Mouse (Mus musculus) intestine, embryonic 15.5 days (tissue): ENCODE measurements around the gene Ugt1a7c. TPM values are rescaled to one million over a fixed set of nuclear protein-coding genes. Genes with fewer than 3 reads are reported as not detected.
"Not testable (repeated sequence)": the region's sequence is repeated elsewhere in the genome, so short reads cannot be mapped to it uniquely, and the experiment has no call there.

Experiments
- ATAC-seq: fragments of 200-750 bp; cut with Nextera tagmentation; 2 replicates; pipeline ENCODE4 v1.8.0; 2017; ENCODE audit warnings: moderate TSS enrichment, moderate library complexity
- H3K27ac ChIP-seq: fragments of 300-500 bp; sonication (generic); 2 replicates; pipeline ENCODE4 v1.5.1; 2015; ENCODE audit warnings: mild to moderate bottlenecking, inconsistent platforms
- H3K27me3 ChIP-seq: fragments of 300-500 bp; sonication (generic); replicated peaks from 2 replicates; pipeline ENCODE4 v1.6.1; 2015; ENCODE audit warnings: inconsistent platforms
- H3K36me3 ChIP-seq: fragments of 300-500 bp; sonication (generic); 2 replicates; pipeline ENCODE4 v1.6.1; 2015; ENCODE audit warnings: inconsistent platforms
- H3K4me1 ChIP-seq: fragments of 300-500 bp; sonication (generic); replicated peaks from 2 replicates; pipeline ENCODE4 v1.6.1; 2015; ENCODE audit warnings: inconsistent platforms
- H3K4me2 ChIP-seq: fragments of 300-500 bp; sonication (generic); replicated peaks from 2 replicates; pipeline ENCODE4 v1.6.1; 2015; ENCODE audit warnings: mild to moderate bottlenecking, inconsistent platforms
- H3K4me3 ChIP-seq: fragments of 300-500 bp; sonication (generic); replicated peaks from 2 replicates; pipeline ENCODE4 v1.5.1; 2015; ENCODE audit warnings: inconsistent platforms
- H3K9ac ChIP-seq: fragments of 300-500 bp; sonication (generic); 2 replicates; pipeline ENCODE4 v1.6.1; 2015; ENCODE audit warnings: inconsistent platforms
- H3K9me3 ChIP-seq: fragments of 300-500 bp; sonication (generic); 2 replicates; pipeline ENCODE4 v1.6.1; 2016; ENCODE audit warnings: inconsistent platforms
- WGBS: fragments of 180-500 bp; shearing (Covaris S2); methylation state at CpG from one replicate; pipeline ENCODE4 v1.1.7; 2015; 5-methylcytosine and 5-hydroxymethylcytosine counted together
- polyA plus RNA-seq: library from polyadenylated mRNA; unstranded; fragments of >200 nt; fragmentation: Nextera tagmentation; extraction: Ambion mirVana; gene quantifications from 2 replicates; pipeline ENCODE4 v1.2.1, GENCODE M21; 2015

The Ugt1a7c gene
- polyA plus RNA-seq, 1 experiment from 2014 or later, result 49.1 TPM

DNA sequence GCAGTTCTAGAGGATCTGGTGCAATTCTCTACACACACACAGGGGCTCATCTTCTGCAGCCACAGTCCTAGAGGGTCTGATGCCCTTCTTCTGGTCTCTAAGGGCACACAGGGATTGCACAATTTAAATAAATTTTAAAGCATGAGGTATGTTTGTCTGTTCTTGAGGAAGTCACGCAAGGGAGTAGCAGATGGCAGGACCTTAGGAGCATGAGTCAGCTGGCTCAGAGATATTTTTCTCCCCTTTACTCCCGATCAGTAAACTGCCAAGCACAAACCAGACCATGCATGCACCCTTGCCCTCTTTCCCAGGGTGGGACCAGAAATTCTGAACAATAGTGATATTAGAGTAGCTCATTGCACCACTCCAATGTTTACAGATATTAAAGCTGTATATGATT lies 63.6 kb downstream of the Ugt1a7c start:
- Histone ChIP-seq H3K4me3 (no peak overlapping the region), H3K36me3 (no peaks in the 10 kb centered on the region), H3K9ac (no peak overlapping the region), H3K27me3 (no peaks in the 10 kb centered on the region), H3K9me3 (no peaks in the 10 kb centered on the region), H3K4me1 (no peaks in the 10 kb centered on the region), H3K27ac (no peak overlapping the region), H3K4me2 (no peak overlapping the region)
- ATAC-seq, result no peak
- 61% methylated on average over 2 of the region's 2 CpGs for WGBS

DNA sequence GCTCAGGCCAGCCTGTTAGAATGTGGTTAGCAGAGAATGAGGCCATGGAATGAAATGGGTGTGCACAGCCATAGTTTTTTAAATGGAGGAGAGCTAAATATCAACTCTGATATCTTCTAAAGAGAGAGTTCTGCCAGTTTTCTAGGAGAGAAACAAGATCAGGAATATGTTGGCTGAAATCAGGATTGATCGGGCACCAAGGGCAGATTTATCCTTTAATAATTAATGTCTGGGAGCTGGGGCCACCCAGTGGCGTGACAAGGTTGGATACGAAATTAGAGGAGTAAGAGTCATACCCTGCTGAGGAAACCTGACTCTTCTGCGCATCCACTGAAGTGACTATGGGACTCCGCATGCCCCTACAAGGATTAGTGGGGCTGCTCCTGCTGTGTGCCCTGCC lies 70.8 kb downstream of the Ugt1a7c start, which contains the start of gene Ugt1a5:
Ugt1a5 (plus strand) TSS at position 302 of the 400 bp plus-strand sequence.
- WGBS, result 76% methylated on average over 5 of the region's 5 CpGs

DNA sequence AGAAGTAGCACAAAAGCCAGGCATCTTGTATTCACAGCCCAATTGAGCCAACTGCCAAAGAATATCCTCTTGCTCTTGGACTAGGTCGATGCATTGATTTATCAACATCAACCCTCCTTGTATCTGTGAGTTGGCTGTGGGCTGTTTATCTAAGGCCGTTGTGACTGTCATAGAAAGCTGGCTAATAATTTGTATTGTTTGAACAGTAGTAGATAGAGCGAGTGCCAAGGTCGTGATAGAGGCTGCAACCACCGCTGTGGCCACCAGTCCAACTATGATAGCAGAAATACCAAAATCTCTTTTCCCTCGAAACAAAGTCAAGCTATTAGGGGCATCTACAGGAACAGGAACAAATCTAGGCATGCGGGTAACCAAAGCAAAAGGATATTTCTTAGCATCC lies 77.3 kb downstream of the Ugt1a7c start:
- not testable (repeated sequence) for H3K9me3 ChIP-seq, ATAC-seq, H3K27me3 ChIP-seq, H3K4me1 ChIP-seq, H3K27ac ChIP-seq, H3K36me3 ChIP-seq, H3K4me3 ChIP-seq, H3K9ac ChIP-seq, H3K4me2 ChIP-seq
- WGBS, result 66% methylated on average over 7 of the region's 7 CpGs

More for the DNA sequence above, 70.8 kb downstream of the Ugt1a7c start, which contains the start of gene Ugt1a5:
- Histone ChIP-seq H3K4me1 (no peaks in the 10 kb centered on the region), H3K9me3 (no peaks in the 10 kb centered on the region), H3K27ac (no peak within 1 kb of the TSS), H3K27me3 (no peaks in the 10 kb centered on the region), H3K4me3 (no peak within 1 kb of the TSS), H3K9ac (no peak within 1 kb of the TSS), H3K4me2 (no peak within 1 kb of the TSS), H3K36me3 (no peaks in the 10 kb centered on the region)
- ATAC-seq, result no peak

DNA sequence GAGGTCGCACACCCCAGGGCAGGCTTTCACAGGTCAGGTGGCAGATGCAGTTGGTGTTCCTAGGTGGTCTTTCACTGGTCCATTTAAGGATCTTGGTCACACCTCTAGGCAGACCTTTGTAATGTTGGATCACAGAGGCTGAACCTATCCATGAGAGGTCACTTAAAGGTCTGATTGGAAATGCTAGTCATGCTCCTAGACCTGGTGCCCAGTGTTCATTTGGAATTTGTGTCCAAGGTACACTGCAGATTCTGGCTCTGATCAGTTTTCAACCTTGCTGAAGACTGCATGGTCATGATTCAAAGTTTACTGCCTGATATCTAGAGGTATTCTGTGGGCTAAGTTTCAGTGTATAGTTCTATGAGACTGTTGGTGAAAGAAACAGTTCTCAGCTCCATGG lies 84.8 kb downstream of the Ugt1a7c start:
- WGBS, result 90% methylated on average over 1 of the region's 1 CpGs
- no peaks in the 10 kb centered on the region for H3K9me3 ChIP-seq
- no peak overlapping the region for H3K27ac ChIP-seq
- no peak for ATAC-seq
- no peaks in the 10 kb centered on the region for H3K27me3 ChIP-seq
- no peak overlapping the region for H3K4me2 ChIP-seq
- no peaks in the 10 kb centered on the region for H3K4me1 ChIP-seq
- no peaks in the 10 kb centered on the region for H3K36me3 ChIP-seq
- H3K9ac ChIP-seq, result no peak overlapping the region
- no peak overlapping the region for H3K4me3 ChIP-seq

DNA sequence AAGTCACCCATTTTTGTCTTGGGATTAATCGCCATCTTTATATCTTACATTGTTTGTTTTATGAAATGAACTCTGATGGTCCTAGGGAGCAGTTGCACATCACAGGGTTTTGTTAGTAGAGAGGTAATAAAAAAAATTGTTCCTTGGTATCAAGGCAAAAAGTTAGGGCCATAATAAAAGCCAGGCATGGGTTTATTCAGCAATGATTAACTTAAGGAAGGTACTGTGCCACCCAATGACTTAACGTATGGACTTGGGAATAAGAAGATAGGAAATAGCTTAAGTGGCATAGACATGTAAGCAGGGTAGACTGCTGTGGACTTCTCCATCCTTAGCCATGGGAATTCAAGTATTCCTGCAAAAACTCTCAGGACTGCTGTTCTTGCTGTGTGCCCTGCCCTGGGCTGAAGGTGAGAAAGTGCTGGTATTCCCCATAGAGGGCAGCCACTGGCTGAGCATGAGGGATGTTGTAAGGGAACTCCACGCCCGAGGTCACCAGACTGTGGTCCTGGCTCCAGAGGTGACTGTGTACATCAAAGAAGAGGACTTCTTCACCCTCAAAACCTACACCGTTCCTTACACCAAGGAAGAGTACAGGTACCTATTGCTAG lies 91.6 kb downstream of the Ugt1a7c start:
- Histone ChIP-seq H3K4me2 (no peak overlapping the region), H3K36me3 (no peaks in the 10 kb centered on the region), H3K4me3 (no peak overlapping the region), H3K27me3 (no peaks in the 10 kb centered on the region), H3K27ac (no peak overlapping the region), H3K4me1 (no peaks in the 10 kb centered on the region), H3K9ac (no peak overlapping the region), H3K9me3 (no peaks in the 10 kb centered on the region)
- WGBS, result 86% methylated on average over 5 of the region's 5 CpGs
- ATAC-seq, result no peak

DNA sequence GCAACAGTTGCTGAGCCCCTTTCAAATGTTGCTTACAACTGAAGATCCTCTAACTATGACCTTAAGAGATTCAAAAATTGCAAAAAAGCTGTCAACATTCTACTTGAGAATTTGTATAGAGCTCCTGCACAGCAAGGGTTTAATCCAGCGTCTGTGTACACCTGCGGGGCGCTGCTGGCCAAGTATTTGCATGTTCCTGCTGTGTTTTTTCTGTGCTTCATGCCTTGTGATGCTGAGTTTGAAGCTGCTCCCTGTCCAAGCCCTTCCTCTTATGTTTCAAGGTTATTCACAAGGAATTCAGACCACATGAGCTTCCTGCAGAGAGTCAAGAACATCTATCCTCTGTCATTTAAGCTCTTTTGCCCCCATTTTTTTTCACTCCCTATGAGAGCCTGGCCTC lies 97.3 kb downstream of the Ugt1a7c start:
- no peak overlapping the region for H3K4me3 ChIP-seq
- no peaks in the 10 kb centered on the region for H3K9me3 ChIP-seq
- no peaks in the 10 kb centered on the region for H3K36me3 ChIP-seq
- no peaks in the 10 kb centered on the region for H3K4me1 ChIP-seq
- no peak overlapping the region for H3K27ac ChIP-seq
- 68% methylated on average over 3 of the region's 3 CpGs for WGBS
- no peak overlapping the region for H3K9ac ChIP-seq
- ATAC-seq, result no peak
- no peak overlapping the region for H3K4me2 ChIP-seq
- no peaks in the 10 kb centered on the region for H3K27me3 ChIP-seq

DNA sequence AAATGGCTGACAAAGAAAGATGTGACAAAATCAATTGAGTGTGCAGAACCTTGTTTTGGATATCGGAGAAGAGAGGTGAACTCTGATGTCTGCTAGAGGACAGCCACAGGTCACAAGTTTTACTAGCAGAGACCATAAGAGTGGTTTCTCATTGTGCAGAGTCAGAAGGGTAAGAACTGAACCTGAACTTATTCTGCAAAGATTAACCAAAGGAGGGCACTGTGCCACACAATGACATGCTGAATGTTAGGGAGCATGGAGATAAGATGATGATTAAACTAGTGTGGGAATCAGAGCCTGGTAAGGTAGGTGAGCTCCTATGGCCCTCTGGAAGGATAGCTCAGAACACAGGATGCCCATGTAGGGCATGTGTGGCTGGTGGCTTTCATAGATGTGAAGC lies 100.8 kb downstream of the Ugt1a7c start:
- no peak overlapping the region for H3K4me2 ChIP-seq
- H3K9ac ChIP-seq, result no peak overlapping the region
- 82% methylated on average over 1 of the region's 1 CpGs for WGBS
- H3K9me3 ChIP-seq, result no peaks in the 10 kb centered on the region
- 0 out of 2 replicates have a peak, but pooled peaks cover 4% of the 10 kb centered on the region for H3K4me1 ChIP-seq
- H3K36me3 ChIP-seq, result no peaks in the 10 kb centered on the region
- no peak overlapping the region for H3K27ac ChIP-seq
- no peak for ATAC-seq
- H3K27me3 ChIP-seq, result no peaks in the 10 kb centered on the region
- no peak overlapping the region for H3K4me3 ChIP-seq

DNA sequence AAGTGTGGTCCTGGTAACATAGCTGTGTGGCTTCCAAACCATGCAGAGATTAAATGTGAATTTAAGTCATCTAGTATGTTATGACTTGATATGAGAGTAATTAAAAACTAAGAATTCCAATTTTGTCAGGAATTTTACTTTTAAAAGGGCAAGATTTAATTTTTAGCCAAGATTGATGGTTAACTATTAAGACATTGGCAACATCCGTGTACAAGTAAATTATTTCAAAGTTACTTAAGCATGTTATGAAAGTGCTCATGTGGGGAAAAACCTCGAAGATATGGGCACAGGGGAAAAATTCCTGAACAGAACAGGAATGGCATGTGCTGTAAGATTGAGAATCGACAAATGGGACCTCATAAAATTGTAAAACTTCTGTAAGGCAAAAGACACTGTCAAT lies 102.6 kb downstream of the Ugt1a7c start:
- no peaks in the 10 kb centered on the region for H3K9me3 ChIP-seq
- H3K9ac ChIP-seq, result no peak overlapping the region
- no peaks in the 10 kb centered on the region for H3K27me3 ChIP-seq
- H3K27ac ChIP-seq, result no peak overlapping the region
- 75% methylated on average over 3 of the region's 3 CpGs for WGBS
- ATAC-seq, result no peak
- H3K4me2 ChIP-seq, result no peak overlapping the region
- H3K36me3 ChIP-seq, result no peaks in the 10 kb centered on the region
- no peak overlapping the region for H3K4me3 ChIP-seq
- 0 out of 2 replicates have a peak, but pooled peaks cover 4% of the 10 kb centered on the region for H3K4me1 ChIP-seq

DNA sequence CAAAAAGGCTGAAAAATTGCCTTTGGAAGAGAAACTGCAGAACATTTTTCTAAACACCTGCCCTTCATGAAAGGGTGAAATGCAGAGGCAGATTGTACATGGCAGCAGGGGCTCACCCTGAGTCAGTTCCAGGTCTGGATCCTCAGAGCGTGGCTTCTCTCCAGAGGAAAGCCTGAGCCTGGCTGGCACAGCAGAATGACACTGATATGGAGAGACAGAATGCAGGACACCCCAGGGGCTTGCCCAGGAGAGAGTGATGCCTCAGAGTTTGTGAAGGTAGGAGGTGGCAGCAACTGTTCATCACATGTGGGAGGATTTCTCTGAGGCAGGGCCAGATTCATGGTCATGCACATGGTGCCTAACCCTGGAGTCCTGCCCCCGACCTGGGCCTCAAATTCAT lies 105.1 kb downstream of the Ugt1a7c start:
- Histone ChIP-seq H3K27ac (no peak overlapping the region), H3K9ac (no peak overlapping the region), H3K4me3 (no peak overlapping the region), H3K4me1 (peaks cover 5% of the 10 kb centered on the region; the same call in 1 of the 2 replicates), H3K4me2 (no peak overlapping the region), H3K36me3 (no peaks in the 10 kb centered on the region), H3K27me3 (no peaks in the 10 kb centered on the region), H3K9me3 (peaks cover 3% of the 10 kb centered on the region; the same call in 1 of the 2 replicates)
- 60% methylated on average over 2 of the region's 2 CpGs for WGBS
- no peak for ATAC-seq

DNA sequence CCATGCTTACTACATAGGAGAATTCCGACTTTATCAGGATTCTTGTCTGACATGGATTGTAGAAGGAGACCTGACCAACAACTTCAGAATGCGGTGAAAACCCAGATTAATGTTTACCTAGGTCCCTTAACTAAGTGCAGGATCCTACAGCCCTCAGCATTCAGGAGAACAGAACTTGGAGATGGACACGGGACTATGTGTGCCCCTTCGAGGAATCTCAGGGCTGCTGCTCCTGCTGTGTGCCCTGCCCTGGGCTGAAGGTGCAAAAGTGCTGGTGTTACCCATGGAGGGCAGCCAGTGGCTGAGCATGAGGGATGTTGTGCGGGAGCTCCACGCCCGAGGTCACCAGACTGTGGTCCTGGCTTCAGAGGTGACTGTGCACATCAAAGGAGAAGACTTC lies 105.6 kb downstream of the Ugt1a7c start, which contains the start of gene Ugt1a2:
Ugt1a2 (plus strand) TSS at position 146 of the 400 bp plus-strand sequence.
- no peak for ATAC-seq
- H3K27ac ChIP-seq, result no peak within 1 kb of the TSS
- WGBS, result 68% methylated on average over 7 of the region's 7 CpGs

DNA sequence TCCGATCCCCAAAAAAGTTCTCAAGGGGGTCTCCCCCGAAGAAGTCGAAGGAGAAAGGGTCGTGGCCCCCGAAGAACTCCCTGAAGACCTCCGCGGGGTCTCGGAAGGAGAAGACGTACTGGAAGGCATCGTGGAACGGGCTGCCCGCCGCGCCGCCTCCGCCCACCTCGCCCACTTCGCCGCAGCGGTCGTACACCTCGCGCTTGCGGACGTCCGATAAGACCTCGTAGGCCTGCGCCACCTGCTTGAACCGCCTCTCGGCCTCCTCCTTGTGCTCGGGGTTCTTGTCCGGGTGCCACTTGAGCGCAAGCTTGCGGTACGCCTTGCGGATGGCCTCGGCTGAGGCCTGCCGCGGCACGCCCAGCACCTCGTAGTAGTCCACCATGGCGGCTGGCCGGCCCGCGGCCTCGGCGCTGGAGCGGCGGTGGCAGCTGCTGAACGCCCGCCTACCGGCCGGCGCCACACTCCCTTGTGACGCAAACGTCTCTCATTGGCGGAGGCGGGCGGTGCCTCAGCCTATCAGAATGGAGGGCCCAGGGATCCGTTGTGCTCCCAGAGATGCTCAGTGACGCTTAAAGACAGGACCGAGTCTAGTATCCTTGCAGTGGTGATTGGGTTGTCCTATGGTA lies 110.5 kb downstream of the Ugt1a7c start, which contains the start of gene Dnajb3:
Dnajb3 (minus strand) TSS at position 489 of the 629 bp plus-strand sequence.
- H3K27me3 ChIP-seq, result no peaks in the 10 kb centered on the region
- peak within 1 kb of the TSS; percentile 50 for H3K4me3 ChIP-seq
- peak; percentile 95 for ATAC-seq
- peaks cover 3% of the 10 kb centered on the region; the same call in 1 of the 2 replicates for H3K9me3 ChIP-seq
- H3K4me2 ChIP-seq, result peak within 1 kb of the TSS; percentile 88
- 5% methylated on average over 62 of the region's 62 CpGs for WGBS
- H3K27ac ChIP-seq, result no peak within 1 kb of the TSS
- no peaks in the 10 kb centered on the region for H3K36me3 ChIP-seq
- peaks cover 8% of the 10 kb centered on the region; the same call in 1 of the 2 replicates for H3K4me1 ChIP-seq
- H3K9ac ChIP-seq, result peak within 1 kb of the TSS; percentile 72

More for the DNA sequence above, 105.6 kb downstream of the Ugt1a7c start, which contains the start of gene Ugt1a2:
- Histone ChIP-seq H3K4me3 (no peak within 1 kb of the TSS), H3K36me3 (no peaks in the 10 kb centered on the region), H3K4me2 (no peak within 1 kb of the TSS), H3K27me3 (no peaks in the 10 kb centered on the region), H3K4me1 (peaks cover 9% of the 10 kb centered on the region; the same call in 1 of the 2 replicates), H3K9ac (no peak within 1 kb of the TSS), H3K9me3 (peaks cover 3% of the 10 kb centered on the region; the same call in 1 of the 2 replicates)

DNA sequence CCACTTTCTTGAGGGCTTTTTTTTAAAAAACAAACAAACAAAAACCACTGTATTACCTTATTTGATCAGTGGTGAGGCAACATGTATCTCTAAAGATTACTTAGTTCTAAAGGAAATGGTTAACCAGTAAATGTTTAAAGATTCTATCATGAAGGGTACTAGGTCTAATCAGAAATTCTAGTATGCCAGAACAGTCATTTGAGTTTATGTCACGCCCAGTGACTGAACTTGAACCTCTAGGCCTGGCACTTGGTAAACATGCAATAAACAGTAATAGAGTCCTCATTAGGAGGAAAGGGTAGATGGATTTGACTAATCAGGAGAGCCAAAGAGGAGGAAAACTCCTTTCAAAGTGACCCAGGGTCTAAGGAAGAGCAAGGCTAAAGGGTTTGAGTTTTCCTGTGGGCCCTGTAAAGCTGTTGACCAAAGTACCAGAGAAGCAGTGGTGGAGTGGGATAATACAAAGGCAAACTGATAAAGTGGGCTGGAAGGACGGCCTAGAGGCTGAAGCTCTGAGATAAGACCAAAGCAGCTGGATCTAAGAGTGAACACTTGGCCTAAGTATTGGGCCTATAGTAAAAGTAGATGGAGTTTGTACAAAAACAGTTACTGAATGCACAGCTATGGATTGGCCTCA lies 112.1 kb downstream of the Ugt1a7c start:
- Histone ChIP-seq H3K9me3 (peaks cover 4% of the 10 kb centered on the region; the same call in 1 of the 2 replicates), H3K27me3 (no peaks in the 10 kb centered on the region), H3K4me2 (no peak overlapping the region), H3K36me3 (no peaks in the 10 kb centered on the region), H3K27ac (no peak overlapping the region), H3K4me1 (peaks cover 8% of the 10 kb centered on the region; the same call in 1 of the 2 replicates), H3K9ac (no peak overlapping the region), H3K4me3 (no peak overlapping the region)
- ATAC-seq, result peak; percentile 46; the same call in 1 of the 2 replicates
- WGBS, result 61% methylated on average over 2 of the region's 2 CpGs
